Mouse (Mus musculus) spleen, adult 2 months (tissue): Measurements from ENCODE around the gene Hoxd3. TPM values are rescaled to one million over a fixed set of nuclear protein-coding genes. Genes with fewer than 3 reads are reported as not detected.

Experiments
- DNase-seq, 2 experiments: peaks; one replicate each; pipeline versions ENCODE4 v3.0.0 to v3.0.0-alpha.2; 2012 to 2021; ENCODE audit warnings: low spot score in 2 of 2, low read depth in 1 of 2
- H3K27ac ChIP-seq: fragments of 200-500 bp; 2 replicates; pipeline ENCODE4 v1.5.1; 2012; ENCODE audit warnings: low read length, inconsistent platforms; ENCODE audit not compliant: insufficient read depth
- H3K27me3 ChIP-seq: fragments of 200-500 bp; 2 replicates; pipeline ENCODE4 v1.6.1; 2012; ENCODE audit warnings: mild to moderate bottlenecking, moderate library complexity, low read length, inconsistent platforms; ENCODE audit not compliant: control insufficient read depth, insufficient read depth
- H3K36me3 ChIP-seq: fragments of 200-500 bp; 2 replicates; pipeline ENCODE4 v1.6.1; 2012; ENCODE audit warnings: mild to moderate bottlenecking, low read length, inconsistent platforms; ENCODE audit not compliant: control insufficient read depth, insufficient read depth
- H3K4me1 ChIP-seq: fragments of 200-500 bp; 2 replicates; pipeline ENCODE4 v1.6.1; 2011; ENCODE audit warnings: inconsistent platforms; ENCODE audit not compliant: control insufficient read depth, insufficient read depth, insufficient read length
- H3K4me3 ChIP-seq: fragments of 200-500 bp; 2 replicates; pipeline ENCODE4 v1.5.1; 2011; ENCODE audit warnings: mild to moderate bottlenecking, inconsistent platforms; ENCODE audit not compliant: insufficient read depth, insufficient read length; ENCODE audit errors: extremely low read depth
- CTCF ChIP-seq: fragments of 200-500 bp; IDR thresholded peaks from 2 replicates; pipeline ENCODE4 v1.5.1; 2011; ENCODE audit warnings: mild to moderate bottlenecking, inconsistent platforms; ENCODE audit not compliant: insufficient read depth, insufficient read length, insufficient replicate concordance; ENCODE audit errors: extremely low read depth
- POLR2A ChIP-seq: fragments of 200-500 bp; IDR thresholded peaks from 2 replicates; pipeline ENCODE4 v1.6.1; 2011; ENCODE audit warnings: low read depth, low read length, inconsistent platforms
- WGBS: fragments of 180-500 bp; shearing (Covaris S2); methylation state at CpG from one replicate; pipeline ENCODE4 v1.1.7; 2018; 5-methylcytosine and 5-hydroxymethylcytosine counted together
- polyA plus RNA-seq: library from polyadenylated mRNA; depleted of rRNA; stranded (reverse); fragments of >200 nt; gene quantifications from 2 replicates; pipeline ENCODE4 v1.2.3, GENCODE M21; 2012

The Hoxd3 gene
- polyA plus RNA-seq, 1 experiment, result not detected

GRCm38 (mm10) chr2:74699664-74700545 is 11.8 kb upstream of the Hoxd3 start:
- peaks cover 52% of the 10 kb centered on the region for H3K27me3 ChIP-seq
- DNase-seq, result no peak
- WGBS, result 29% methylated on average over 23 of the region's 23 CpGs
- H3K4me3 ChIP-seq, result no peak overlapping the region
- H3K36me3 ChIP-seq, result no peaks in the 10 kb centered on the region
- H3K4me1 ChIP-seq, result peaks cover 9% of the 10 kb centered on the region; the same call in 1 of the 2 replicates
- no peak for TF ChIP-seq CTCF
- TF ChIP-seq POLR2A, result no peak
- H3K27ac ChIP-seq, result no peak overlapping the region

GRCm38 (mm10) chr2:74700546-74701112 is 11.1 kb upstream of the Hoxd3 start:
- no peak overlapping the region for H3K4me3 ChIP-seq
- TF ChIP-seq CTCF, result no peak
- no peak for TF ChIP-seq POLR2A
- no peaks in the 10 kb centered on the region for H3K36me3 ChIP-seq
- no peak for DNase-seq
- H3K4me1 ChIP-seq, result peaks cover 9% of the 10 kb centered on the region; the same call in 1 of the 2 replicates
- no peak overlapping the region for H3K27ac ChIP-seq
- 28% methylated on average over 22 of the region's 22 CpGs for WGBS
- peaks cover 55% of the 10 kb centered on the region for H3K27me3 ChIP-seq

GRCm38 (mm10) chr2:74701949-74702819 is 9.5 kb upstream of the Hoxd3 start:
- Histone ChIP-seq H3K27ac (no peak overlapping the region), H3K27me3 (peaks cover 49% of the 10 kb centered on the region), H3K36me3 (no peaks in the 10 kb centered on the region), H3K4me1 (peaks cover 11% of the 10 kb centered on the region; the same call in 1 of the 2 replicates), H3K4me3 (no peak overlapping the region)
- TF ChIP-seq POLR2A (no peak), CTCF (peak; percentile 81; the same call in 1 of the 2 replicates)
- 21% methylated on average over 17 of the region's 17 CpGs for WGBS
- DNase-seq, result peak; percentile 11 to 44

GRCm38 (mm10) chr2:74702820-74703219 is 8.9 kb upstream of the Hoxd3 start:
- no peak overlapping the region for H3K27ac ChIP-seq
- H3K27me3 ChIP-seq, result peaks cover 44% of the 10 kb centered on the region
- peaks cover 10% of the 10 kb centered on the region; the same call in 1 of the 2 replicates for H3K4me1 ChIP-seq
- 51% methylated on average over 6 of the region's 6 CpGs for WGBS
- no peak overlapping the region for H3K4me3 ChIP-seq
- no peak for DNase-seq
- H3K36me3 ChIP-seq, result no peaks in the 10 kb centered on the region
- TF ChIP-seq POLR2A (no peak), CTCF (no peak)

- H3K4me1 ChIP-seq, result peaks cover 5% of the 10 kb centered on the region; the same call in 1 of the 2 replicates
- H3K27me3 ChIP-seq, result peaks cover 39% of the 10 kb centered on the region
- DNase-seq, result no peak
- H3K27ac ChIP-seq, result no peak overlapping the region
- no peak overlapping the region for H3K4me3 ChIP-seq
- TF ChIP-seq POLR2A (no peak), CTCF (no peak)
- H3K36me3 ChIP-seq, result no peaks in the 10 kb centered on the region
- WGBS, result 28% methylated on average over 10 of the region's 10 CpGs
These were observed 8.4 kb upstream of the Hoxd3 start for GRCm38 (mm10) chr2:74703317-74703716.

- no peak for DNase-seq
- TF ChIP-seq CTCF (no peak), POLR2A (no peak)
- 16% methylated on average over 26 of the region's 26 CpGs for WGBS
These were observed 7.9 kb upstream of the Hoxd3 start for GRCm38 (mm10) chr2:74703720-74704392.

More at GRCm38 (mm10) chr2:74703720-74704392, 7.9 kb upstream of the Hoxd3 start:
- H3K36me3 ChIP-seq, result no peaks in the 10 kb centered on the region
- H3K27me3 ChIP-seq, result peaks cover 34% of the 10 kb centered on the region
- peaks cover 2% of the 10 kb centered on the region; the same call in 1 of the 2 replicates for H3K4me1 ChIP-seq
- H3K27ac ChIP-seq, result no peak overlapping the region
- H3K4me3 ChIP-seq, result no peak overlapping the region
